Mouse (Mus musculus): ENCODE data around the gene Tiam1.

Tiam1 gene

DNA sequence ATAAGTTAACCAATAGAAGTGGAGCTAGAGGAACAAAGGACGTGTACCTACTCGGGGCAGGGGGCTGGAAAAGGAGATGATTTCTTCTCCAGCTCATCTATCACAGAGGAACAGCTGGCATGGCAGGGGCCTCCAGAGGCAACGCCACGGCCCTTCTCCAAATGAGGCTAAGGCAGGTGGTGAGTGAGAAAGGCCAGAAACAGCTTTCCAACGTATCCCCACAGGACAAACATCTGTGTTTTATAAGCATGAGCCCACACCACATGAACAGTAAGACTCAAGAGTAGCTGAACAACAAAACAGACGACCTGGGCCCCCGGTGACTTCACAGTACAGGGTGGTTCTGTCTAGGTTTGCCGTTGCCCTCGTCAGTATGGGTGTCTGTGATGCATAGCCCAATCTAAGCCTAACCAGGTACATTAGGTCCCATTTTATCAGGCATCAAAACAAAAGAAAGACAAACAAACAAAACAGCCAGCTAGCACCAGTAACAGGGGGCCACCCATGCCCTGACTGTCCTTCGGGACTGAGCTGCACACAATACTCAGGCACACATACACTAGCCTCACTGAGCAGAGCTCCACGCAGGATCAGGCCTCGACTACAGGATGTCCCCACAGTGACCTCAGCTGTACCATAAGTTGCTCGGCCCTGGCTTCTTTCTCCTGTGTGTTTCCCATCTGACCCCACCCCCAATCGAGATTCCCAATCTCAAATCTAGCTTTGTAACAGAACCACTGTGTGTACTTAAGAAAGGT, 260.9 kb downstream of the Tiam1 start:
- no peak for DNase-seq (ENCODE audit: low spot score)

DNA sequence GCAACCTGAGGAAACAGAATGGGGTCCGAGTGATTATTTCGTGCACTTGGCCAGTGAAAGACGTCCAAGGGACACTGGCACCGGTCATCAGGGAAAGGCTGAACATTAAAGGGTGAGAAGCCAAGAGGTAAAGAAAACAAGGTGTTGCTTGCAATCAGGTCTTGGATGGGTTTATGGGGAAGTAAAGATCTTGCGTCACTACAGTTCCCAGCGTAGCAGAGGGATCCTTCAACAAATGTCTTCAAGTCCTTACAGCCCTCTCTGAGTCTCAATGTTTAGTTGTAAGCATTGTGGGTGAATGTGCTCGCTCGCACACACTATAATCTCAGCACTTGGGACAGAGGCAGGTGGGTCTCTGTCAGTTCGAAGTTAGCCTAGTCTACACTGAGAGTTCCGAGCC, 266.4 kb downstream of the Tiam1 start:
- DNase-seq (ENCODE audit: low spot score): no peak

GRCm38 (mm10) chr16:89876079-89876478, 267.5 kb downstream of the Tiam1 start:
- no peak for DNase-seq (ENCODE audit: low spot score)

DNA sequence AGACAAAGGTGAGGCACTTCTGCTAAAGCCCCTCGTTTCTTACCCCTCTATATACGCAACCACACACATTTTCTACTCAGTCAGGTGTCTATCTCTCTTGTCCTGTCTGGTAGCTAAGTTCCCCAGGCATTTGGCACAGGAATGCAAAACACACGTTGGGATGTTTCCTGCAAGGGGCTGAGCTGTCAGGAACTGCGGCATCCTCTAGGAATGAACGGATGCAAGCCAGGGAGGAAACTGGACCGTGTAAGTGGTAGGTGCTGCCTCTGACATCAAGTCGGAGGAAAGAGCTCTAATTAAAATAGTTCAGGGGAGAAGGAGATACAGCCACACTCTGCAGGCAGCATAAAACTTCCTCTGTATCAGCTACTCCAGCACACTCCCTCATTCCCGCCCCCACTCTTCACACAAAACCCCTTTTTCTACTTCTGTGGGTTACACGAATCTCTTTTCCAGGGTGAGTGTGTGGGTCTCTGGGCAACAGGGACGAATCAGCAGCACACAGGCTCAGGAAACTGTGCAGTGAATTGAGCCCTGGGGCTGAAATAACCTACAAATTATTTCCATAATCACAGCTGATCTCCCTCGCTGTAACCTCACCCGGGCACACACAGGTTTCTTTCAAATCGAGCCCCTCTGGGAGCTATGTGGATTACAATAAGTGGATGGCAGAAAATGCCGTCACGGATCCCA, 269.4 kb downstream of the Tiam1 start:
- no peak for DNase-seq (ENCODE audit: low spot score)

DNA sequence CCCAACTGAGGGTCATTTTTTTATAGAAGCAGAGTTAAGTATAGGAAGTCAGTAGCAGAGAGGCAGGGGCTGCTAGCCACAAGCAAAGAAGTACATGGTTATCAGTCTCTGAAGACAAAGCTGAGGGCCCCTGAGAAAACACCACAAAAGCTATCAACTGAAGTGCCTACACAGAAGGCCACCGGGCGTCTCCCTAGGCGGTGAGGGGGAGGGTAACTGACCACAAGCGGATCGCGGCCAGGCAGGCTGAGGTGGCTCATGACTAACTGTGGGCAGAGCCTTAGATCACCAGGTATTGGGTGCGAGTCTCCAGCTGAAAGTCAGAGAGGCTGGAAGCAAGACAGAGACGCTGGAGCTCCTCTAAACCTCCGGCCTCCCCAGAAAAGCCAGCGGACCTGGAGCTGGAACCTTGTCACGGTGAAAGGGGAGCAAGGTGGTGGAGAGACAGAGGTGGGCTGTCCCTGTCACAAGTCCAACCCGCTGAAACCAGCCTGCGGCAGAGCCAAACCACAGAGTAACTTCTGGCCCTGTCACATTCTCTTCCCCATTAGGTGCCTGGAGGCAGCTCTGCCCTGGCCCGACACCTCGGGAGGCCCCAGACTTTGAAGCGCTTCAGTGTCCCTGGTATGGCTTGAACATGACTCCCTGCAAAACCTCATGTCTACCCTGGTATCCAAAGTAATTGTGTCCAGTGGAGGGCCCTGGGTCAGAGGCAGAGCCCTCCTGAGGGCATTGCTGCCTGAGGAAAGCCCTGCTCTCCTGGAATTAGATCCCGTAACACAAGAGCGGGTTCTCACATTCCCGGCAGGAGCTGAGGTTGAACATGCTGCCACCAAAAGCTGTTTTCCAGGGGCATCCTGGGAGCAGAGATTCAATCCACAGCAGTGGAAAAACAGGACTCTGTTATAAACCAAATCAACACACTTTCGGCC, 271.3 kb downstream of the Tiam1 start:
- no peak for DNase-seq (ENCODE audit: low spot score)

- DNase-seq (ENCODE audit: low spot score): no peak
Measured at GRCm38 (mm10) chr16:89871382-89871781, 272.2 kb downstream of the Tiam1 start.

GRCm38 (mm10) chr16:89870059-89870458, 273.5 kb downstream of the Tiam1 start:
- no peak for DNase-seq (ENCODE audit: low spot score)

GRCm38 (mm10) chr16:89868502-89868901, 275.1 kb downstream of the Tiam1 start:
- no peak for DNase-seq (ENCODE audit: low spot score)

DNA sequence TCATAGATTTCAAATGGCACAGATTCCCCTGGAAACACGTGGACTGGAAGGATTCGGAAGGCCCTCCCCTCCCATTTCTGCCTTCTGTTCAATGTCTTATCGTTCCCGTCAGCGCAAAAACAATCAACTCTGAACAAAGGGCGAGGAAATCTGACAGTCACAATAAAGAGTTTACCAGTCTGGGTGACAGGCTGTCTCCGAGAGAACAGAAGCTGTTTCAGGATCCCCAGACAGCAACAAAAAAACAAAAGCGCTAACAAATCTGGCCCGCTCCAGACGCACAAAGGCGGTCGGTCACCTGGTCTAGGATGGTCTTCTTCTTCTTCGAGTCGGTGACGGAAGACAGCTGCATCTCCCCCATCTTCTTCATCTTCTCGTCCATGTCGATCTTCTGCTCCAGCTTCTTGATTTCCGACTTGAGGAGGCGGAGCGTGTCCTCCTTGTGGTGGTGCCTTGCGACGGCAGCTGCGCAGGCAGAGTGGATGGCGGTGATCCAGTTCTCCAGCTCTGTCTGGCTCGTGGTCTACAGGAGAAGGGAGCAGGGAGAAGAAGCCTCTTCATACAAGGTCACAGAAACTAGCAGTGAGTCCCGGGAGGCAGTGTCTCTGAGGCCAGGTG, 276.2 kb downstream of the Tiam1 start:
- no peak for DNase-seq (ENCODE audit: low spot score)

- no peak for DNase-seq (ENCODE audit: low spot score)
Measured at GRCm38 (mm10) chr16:89865136-89865535, 278.4 kb downstream of the Tiam1 start.

DNA sequence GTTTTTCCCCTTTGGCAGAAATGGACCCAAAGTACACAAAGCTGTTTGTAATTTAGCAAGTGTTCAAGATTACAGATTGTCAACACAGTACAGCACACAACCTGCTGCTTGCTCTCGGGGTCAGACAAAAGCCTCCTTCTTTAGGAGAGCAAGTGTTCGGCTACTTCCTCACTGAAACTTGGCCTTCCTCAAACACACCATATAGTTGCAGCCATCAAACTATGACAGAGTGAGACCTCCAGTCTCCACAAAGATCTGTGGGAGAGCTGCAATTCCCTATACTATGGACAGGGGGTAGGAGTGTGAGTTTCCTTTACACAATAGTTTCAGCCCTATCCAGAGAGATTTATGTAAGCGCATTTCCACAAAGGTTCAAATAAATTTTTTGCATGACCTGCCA, 278.9 kb downstream of the Tiam1 start:
- no peak for DNase-seq (ENCODE audit: low spot score)

DNA sequence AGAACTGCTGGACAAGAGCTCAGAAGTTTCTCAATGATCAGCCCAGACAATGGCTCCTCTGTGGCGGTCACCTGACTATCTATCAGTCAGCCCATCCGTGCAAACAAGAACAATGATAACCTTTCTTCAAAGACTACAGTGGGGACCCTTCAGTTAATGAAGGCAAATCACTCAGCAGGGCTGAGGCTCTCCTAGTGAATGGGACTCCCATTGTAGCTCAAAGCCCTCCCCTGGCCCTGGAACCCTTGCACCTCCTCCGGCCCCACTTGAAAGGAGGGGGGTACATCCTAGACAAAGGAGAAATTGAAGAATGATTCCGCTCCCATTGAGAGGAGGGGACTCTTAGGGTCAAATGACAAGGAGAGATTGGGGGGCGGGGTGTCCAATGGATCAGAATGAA, 280.3 kb downstream of the Tiam1 start:
- DNase-seq (ENCODE audit: low spot score): no peak

DNA sequence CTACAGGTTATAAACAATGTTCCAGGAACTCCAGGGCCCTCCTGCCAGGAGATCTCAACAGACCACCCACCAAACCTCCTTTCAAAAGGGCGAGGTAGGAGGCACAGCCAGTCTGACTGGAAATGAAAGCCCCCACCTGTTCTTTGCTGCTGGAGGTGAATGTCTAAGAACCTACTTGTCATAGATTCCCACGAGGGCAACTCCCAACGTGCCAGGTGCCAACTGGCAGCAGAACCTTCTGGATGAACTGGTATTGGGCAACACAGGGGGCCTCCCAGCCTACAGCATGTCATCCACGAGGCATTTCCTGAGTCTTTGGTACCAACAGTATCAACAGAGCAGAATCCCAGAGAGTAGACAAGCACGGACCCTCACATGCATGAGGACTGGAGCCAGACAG, 282.0 kb downstream of the Tiam1 start:
- DNase-seq (ENCODE audit: low spot score): no peak

DNA sequence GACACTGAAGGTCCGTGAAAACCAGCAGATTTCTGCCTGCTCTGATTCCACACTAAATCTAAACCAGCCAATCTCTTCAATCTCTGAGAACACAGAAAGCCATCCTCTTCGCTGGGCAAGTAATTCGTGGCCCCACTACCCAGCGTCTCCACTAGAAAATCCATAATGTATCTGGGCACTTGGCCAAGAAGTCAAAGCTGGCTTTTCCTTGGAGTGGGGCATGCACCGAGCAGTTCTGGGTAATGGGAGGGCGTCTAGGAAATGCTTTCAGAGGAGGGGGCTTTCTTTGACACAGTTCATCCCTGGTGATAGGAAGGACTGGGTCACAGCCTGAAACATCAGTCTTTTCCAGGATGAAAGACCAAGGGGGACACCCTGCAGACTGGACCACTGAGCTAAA, 282.9 kb downstream of the Tiam1 start:
- DNase-seq (ENCODE audit: low spot score): no peak

DNA sequence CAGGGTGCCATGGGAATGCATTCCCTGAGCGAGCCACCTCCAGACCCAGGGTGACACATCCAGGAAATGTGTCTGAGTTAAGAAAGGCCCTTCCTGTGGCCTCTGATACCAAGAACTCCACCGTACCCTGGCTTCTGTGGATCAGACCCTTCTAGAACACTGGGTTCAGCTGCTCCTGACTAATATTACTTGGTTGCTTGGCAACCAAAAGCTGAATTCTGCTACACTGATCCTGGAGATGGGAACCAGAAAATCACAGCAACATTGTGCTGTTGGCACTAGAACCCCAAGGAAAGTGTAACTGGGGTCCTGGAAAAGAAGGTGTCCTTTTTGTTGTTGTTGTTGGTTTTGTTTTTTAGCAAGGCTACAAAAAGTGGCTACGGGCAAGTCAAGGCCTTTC, 285.9 kb downstream of the Tiam1 start:
- no peak for DNase-seq (ENCODE audit: low spot score)

- DNase-seq (ENCODE audit: low spot score): peak; percentile 10
Measured at GRCm38 (mm10) chr16:89854731-89855130, 288.8 kb downstream of the Tiam1 start.

- no peak for DNase-seq (ENCODE audit: low spot score)
Measured at GRCm38 (mm10) chr16:89851333-89851732, 292.2 kb downstream of the Tiam1 start.

DNA sequence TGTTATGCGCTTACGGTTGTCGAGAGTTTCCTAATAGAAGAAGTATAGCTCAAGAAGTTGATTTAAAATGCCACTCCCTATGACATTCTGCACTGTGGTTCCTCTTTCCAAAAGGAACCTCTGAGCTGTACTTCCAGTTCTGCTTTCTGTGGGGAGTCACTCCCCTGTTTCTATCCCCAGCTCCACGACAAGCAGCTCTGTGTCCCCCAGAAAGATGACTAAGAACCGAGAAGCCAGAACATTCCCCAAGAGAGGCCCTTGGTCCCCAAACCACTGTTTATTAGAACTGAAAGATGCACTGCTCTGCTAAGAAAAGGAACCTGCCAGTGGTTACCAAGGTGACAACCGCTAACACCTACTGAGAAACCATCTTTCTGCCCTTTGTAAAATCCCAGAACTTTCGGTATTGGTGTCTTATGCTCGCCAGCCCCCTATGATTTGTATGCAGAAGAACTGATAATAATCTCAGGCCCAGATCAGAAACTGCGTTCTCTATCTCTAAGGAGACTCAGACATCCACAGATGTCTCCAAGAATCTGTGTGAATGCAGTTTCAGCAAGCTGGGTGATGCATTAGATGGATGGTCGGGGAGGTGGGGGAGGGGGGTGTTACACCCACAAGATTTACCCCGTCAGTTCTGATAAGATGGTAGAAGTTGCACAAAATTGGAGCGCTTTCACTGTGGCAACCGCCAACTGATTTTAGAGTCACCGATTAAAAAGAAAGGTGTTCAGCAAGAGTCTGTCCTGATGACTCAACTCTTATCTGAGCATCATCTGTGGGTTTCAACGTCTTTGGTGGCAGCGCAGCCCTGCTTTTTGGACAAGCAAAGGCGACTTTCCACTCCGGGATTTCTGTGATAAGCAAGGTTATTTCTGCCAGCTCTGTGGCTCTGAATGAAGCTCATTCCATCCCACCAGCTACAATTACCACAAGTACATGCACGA, 294.6 kb downstream of the Tiam1 start:
- DNase-seq (ENCODE audit: low spot score): no peak

- no peak for DNase-seq (ENCODE audit: low spot score)
Measured at GRCm38 (mm10) chr16:89848179-89848578, 295.4 kb downstream of the Tiam1 start.

- no peak for DNase-seq (ENCODE audit: low spot score)
Measured at GRCm38 (mm10) chr16:89845461-89845860, 298.1 kb downstream of the Tiam1 start.

DNA sequence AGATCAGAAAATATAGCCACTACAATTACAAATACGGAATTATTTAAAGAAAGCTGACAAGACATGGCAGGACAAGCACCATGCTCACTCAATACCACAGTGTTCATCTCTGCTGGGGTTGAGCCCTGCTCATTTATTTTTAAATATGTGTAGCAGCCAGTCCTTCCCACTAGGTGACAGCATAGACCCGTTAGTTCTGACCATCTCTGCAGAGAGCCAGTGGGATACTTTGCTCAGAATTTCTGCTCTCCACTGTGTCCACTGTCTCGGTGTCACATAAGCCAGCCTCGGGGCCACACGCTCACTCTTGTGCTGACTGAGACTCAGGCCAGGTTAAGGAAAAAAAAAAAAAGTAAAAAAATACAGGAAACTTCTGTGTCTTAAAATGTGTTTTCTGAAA, 299.0 kb downstream of the Tiam1 start:
- peak; percentile 65 for DNase-seq (ENCODE audit: low spot score)
